Mouse (Mus musculus) stomach, postnatal 0 days (tissue): ENCODE data around the gene Gm2075.
"Not testable (repeated sequence)": the region's sequence is repeated elsewhere in the genome, so short reads cannot be mapped to it uniquely, and the experiment has no call there.

Experiments
- CTCF ChIP-seq: IDR thresholded peaks from 2 replicates; pipeline ENCODE4 v1.5.1; 2016; ENCODE audit warnings: antibody characterized with exemption, low read depth, mild to moderate bottlenecking, moderate library complexity
- EP300 ChIP-seq: optimal IDR thresholded peaks from 2 replicates; pipeline ENCODE3; 2016; ENCODE audit warnings: antibody characterized with exemption

GRCm38 (mm10) chr12:88039703-88040102, 28.1 kb downstream of the Gm2075 start:
- not testable (repeated sequence) for TF ChIP-seq CTCF, EP300
